Mouse (Mus musculus): ENCODE data around the gene Oxct1.

Gene Oxct1

DNA sequence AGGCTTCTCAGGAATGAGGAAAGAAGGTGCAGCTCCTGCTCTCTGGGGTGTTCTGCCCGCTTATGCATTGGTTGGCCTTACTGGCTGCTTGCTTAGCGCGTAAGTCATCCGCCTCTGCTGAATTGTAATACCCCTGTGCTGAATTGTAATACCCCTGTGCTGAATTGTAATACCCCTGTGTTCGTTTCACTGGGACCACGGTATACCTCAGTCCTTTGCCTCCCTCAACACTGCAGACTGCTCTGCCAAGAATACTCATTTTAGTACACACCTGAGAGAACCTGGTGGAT lies 2.2 kb downstream of the Oxct1 start:
- no peak for DNase-seq (ENCODE audit: low read depth in 1 of 2, low spot score in 2 of 2)

DNA sequence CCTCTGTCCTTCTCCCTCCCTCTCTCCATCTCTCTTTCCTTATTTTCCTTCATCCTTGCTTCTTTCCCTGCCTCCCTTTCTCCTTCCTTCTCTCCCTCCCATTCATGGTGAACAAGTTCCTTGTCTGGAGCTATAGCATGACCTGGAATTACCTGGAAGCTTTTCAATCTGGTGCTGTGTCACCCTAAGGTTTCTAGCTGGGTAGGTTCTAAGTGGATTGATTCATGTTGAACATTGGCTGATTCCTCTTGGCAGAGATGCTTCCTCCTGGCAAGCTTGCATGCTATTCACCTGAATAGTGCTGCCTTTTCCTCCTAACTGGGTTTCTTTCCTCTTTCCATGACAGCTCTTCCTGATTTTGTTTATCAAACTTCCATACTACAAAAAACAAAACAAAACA lies 2.8 kb downstream of the Oxct1 start:
- DNase-seq (ENCODE audit: low read depth in 1 of 2, low spot score in 2 of 2): no peak

- DNase-seq (ENCODE audit: low read depth in 1 of 2, low spot score in 2 of 2): no peak
Measured at GRCm38 (mm10) chr15:4033168-4034004, 7.2 kb downstream of the Oxct1 start.

DNA sequence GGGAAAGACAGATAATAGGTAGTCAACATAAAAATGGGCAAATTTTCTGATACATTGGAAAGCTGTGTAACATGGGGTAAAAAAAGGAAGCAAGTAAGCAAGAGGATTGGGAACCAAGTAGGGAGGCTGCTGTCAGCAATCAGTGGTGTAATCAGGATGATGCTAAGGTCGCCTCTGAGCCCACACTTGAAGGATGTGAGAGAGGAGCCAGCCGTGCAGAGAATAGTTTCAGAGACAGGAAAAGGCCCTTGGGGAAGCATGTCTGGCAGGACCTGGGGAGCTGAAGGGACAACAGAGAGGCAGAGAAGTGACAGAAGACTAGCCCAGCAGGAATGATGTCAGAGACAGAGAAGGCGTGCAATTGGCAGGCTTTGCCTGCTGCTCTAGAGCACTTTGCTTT lies 16.2 kb downstream of the Oxct1 start:
- no peak for DNase-seq (ENCODE audit: low read depth in 1 of 2, low spot score in 2 of 2)

DNA sequence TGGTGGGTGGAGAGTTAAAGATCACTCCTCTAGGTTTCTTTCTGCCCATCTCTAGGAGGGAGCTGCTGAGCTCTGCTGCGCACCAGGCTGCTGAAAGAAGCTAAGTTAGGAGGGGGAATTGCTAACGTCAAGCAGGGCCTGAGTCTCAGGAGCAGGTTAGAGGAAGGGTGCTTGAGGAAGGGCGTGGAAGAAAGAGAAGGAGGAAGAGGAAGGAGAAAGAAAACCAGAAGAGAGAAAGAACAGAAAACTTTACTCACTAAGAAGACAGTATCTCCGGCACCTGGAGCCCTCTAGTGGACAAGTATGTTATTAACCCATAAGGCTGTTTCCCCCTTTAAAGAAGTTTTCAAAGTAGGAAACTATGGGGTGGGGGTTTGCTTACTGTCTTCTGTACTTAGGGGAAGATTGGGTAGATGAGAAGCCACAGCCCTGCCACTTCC lies 16.9 kb downstream of the Oxct1 start:
- no peak for DNase-seq (ENCODE audit: low read depth in 1 of 2, low spot score in 2 of 2)

DNA sequence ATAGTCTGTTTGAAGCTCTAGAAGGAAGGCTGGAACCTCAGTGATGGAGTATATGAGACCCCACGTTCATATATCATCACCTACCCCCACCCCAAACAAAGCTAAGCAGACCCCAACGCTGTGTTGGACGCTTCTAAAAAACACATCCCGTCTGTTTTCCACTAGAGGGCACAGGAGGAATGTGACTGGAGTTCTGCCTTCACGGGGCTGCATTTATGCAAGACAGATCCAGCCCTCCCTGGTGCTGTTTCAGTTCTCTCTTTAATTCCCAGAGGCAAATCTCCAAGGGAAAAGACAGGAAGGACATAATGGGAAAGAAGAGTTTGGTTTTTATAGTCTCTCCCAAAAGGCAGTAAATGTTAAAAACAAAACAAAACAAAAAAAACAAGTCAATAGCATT lies 30.4 kb downstream of the Oxct1 start:
- no peak for DNase-seq (ENCODE audit: low read depth in 1 of 2, low spot score in 2 of 2)

GRCm38 (mm10) chr15:4063574-4063973 lies 37.4 kb downstream of the Oxct1 start:
- DNase-seq (ENCODE audit: low read depth in 1 of 2, low spot score in 2 of 2): no peak

DNA sequence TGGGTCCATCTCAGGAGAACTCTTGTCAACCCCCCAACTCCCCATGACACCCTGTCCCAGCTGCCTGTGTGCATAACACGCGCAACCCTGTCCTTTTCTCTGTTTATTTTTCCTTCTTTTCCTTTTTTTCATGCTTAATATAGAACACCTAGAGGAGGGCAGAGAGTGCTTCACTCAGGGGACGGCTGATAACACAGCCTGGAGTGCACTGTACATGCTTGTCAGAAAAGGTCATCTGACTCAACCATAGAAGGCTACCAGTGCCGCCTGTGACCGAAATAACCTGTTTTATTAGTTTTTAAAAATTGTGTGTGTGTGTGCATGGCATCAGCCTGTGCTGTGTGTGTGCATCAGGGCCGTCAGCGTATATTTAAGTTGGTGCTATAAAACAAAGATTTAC lies 37.8 kb downstream of the Oxct1 start:
- DNase-seq (ENCODE audit: low read depth in 1 of 2, low spot score in 2 of 2): no peak

DNA sequence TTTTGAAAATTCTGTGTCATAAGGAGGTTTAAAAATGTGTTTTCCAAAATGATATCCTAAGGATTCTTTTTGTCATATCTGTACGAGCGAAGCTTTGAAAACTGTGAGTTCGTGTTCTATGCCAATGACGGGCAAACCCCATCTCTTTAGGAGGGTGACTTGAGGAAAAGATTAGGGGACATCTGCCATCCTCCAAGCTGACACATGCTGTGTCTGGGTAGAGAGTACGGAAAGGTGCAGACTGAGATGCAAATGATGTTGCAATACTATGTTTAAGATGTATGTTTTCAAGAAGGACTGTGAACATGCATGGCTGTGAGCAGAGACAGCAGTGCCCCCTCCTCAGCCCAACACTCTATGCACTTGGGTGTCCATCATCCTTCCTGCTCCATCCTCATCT lies 38.5 kb downstream of the Oxct1 start:
- no peak for DNase-seq (ENCODE audit: low read depth in 1 of 2, low spot score in 2 of 2)

DNA sequence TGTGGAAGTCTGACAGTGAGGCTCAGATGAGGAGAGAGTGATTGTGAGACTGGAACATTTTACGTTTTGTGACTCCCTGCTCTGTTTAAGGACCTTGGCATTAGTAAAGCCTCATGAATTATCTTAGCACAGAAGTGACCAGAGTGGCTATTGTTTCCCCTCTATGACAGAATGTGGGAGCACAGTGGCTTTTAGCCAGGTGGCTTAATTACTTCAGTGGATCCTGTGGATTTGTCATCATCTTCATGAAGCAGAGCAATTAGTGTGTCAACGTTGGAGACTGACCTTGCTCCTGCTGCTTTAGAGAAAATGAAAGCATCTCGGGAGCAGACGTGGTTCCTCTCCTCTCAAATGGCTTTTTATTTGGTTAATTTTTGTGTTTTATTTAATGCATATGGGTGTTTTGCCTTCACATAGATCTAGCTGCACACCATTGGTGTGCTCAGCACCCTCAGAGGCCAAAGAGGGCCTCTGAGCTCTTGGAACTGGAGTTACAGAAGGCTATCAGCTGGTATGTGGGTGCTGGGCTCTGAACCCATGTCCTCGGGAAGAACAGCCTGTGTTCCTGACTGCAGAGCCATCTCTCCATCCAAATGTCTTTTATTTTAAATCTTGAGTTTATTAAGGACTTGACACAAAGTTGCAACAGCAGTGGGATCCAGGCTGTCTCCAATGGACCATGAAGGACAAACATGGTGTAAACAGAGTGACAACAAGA lies 41.2 kb downstream of the Oxct1 start:
- no peak for DNase-seq (ENCODE audit: low read depth in 1 of 2, low spot score in 2 of 2)

- no peak for DNase-seq (ENCODE audit: low read depth in 1 of 2, low spot score in 2 of 2)
Measured at GRCm38 (mm10) chr15:4077978-4078377, 51.8 kb downstream of the Oxct1 start.

- DNase-seq (ENCODE audit: low read depth in 1 of 2, low spot score in 2 of 2): no peak
Measured at GRCm38 (mm10) chr15:4078785-4079184, 52.6 kb downstream of the Oxct1 start.

DNA sequence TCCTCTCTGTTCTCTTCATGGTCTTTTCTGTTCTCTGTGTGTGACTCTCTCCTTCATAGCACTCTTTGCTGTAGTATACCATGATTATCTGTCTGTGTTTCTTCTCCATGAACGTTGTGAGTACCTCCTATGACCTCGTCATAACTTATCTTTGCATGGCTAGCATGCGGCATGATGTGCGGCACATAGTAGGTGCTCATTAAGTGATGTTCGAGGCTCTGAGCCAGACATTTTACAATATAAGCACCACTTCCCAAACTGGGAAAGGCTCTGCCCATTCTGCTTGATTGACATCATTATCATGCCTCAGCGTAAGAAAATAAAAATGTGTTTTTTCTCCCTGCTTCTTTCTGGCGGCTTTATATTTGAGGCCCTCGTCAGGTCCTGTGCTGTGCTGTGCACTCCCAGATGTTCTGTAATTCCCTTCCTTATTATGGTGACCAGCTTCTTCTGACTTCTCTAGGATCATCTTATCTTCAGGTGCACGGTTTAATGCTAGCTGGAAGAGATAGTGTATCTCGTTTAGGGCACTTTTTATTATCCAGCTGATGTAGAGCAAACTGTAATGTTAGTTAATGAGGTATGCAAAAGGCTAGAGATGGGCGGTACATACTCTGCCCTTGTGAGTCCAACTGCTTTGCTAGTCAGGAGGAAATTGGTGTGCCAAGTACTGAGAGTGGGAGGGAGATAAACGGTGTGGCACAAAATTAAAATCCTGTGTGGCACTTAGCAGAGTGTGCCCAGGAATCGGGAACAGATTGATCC lies 53.4 kb downstream of the Oxct1 start:
- no peak for DNase-seq (ENCODE audit: low read depth in 1 of 2, low spot score in 2 of 2)

GRCm38 (mm10) chr15:4085600-4086384 lies 59.6 kb downstream of the Oxct1 start:
- no peak for DNase-seq (ENCODE audit: low read depth in 1 of 2, low spot score in 2 of 2)

DNA sequence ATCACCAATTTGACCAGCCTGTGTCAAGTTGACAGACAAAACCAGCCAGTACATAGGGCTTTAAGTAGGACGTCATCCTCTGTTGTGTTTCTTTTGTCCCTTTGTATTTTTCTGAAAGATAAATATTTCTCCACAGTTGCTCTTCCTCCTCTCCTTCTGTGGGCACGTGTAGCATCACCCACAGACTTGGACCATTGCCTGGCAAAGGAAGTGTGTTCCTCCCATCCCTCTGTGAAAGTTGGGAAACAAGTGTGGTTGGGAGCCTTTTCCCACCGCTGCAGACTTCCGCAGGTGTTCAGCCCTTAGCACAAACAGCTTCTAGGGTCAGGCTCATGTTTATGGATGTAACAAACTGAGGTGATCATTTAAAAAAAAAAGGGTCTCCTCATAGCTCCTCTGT lies 61.3 kb downstream of the Oxct1 start:
- DNase-seq (ENCODE audit: low read depth in 1 of 2, low spot score in 2 of 2): no peak

DNA sequence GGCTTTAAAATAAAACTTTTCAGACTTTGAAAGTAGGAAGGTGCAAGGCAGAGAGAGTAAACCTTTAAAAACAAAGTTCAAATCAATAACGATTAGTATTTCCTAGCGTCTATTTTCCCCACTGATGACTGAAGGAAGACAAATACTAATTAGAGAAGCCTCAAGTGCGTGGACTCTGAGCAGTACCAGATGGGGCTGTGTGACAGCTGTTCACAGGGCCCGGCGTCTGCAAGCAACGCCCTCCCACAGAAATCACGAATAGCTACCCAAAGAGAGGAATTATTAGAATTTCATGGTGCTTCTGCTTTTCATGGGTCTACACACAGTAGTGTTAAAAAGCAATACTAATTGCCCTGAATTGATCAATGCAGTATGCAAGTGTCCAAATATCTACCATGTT lies 61.7 kb downstream of the Oxct1 start:
- no peak for DNase-seq (ENCODE audit: low read depth in 1 of 2, low spot score in 2 of 2)

DNA sequence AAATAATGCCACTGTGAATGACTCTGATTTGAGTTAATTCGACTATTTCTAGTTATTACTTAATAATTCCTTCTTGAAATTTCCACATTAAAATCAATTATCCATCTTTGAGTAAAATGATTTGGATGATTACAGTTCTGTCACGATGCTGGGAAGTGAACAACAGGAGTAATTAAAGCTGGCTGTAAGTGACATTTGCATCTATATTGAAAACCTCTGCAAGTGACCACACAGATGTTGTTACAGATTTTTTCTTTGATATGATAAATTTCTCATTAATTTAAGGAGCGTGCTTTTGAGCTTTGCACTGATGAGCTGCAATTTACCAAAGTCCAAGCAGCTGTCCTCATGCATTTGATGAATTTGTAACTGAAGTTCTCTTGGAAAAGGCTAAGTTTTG lies 64.4 kb downstream of the Oxct1 start:
- no peak for DNase-seq (ENCODE audit: low read depth in 1 of 2, low spot score in 2 of 2)

- DNase-seq (ENCODE audit: low read depth in 1 of 2, low spot score in 2 of 2): no peak
Measured at GRCm38 (mm10) chr15:4092586-4092985, 66.4 kb downstream of the Oxct1 start.

DNA sequence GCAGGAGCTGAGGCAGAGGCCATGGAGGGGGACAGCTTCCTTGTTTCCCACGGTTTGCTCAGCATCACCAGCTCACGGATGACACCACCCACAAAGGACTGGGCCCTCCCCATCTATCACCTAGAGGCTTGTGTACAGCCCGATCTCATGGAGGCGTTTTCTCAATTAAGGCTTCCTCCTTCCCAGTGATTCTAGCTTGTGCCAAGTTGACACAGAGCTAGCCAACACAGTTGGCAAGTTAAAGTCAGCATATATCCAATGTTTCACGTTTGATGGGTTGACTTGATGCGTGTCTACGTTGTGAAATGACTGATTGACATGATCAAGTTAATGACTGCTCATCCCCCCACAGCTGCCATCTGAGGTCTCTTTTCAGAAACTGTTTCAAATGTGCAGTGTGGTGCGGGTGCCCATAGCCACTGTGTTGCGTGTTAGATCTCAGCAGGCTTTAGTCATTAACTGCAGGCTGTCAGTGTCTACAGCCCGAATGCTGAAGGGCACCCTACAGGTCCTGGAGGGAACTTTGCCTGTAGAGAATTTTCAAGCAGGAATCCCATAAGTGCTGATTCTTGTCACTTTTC lies 74.2 kb downstream of the Oxct1 start:
- no peak for DNase-seq (ENCODE audit: low read depth in 1 of 2, low spot score in 2 of 2)

- DNase-seq (ENCODE audit: low read depth in 1 of 2, low spot score in 2 of 2): no peak
Measured at GRCm38 (mm10) chr15:4101025-4101424, 74.8 kb downstream of the Oxct1 start.

DNA sequence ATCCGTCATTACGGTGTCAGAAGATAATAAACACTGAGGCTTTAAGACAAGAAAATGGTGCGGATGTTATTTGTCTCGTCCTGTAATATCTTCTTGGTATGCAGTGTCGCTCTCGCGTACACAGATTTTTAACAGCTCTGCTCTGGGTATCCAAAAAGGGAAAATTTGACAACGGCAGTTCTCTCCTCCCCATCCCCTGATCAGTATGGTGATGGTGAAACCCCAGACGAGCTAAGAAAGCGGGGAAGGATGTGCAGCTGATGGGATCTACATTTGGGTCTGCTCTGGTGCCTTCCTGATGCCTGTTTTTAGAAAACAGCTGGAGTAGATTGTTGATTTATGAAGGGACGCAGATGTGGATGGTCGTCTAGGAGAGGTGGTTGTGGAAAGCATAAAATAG lies 78.1 kb downstream of the Oxct1 start:
- no peak for DNase-seq (ENCODE audit: low read depth in 1 of 2, low spot score in 2 of 2)
